11 mouse cellular contexts compared by ENCODE assay signal in the genomic region with DNA sequence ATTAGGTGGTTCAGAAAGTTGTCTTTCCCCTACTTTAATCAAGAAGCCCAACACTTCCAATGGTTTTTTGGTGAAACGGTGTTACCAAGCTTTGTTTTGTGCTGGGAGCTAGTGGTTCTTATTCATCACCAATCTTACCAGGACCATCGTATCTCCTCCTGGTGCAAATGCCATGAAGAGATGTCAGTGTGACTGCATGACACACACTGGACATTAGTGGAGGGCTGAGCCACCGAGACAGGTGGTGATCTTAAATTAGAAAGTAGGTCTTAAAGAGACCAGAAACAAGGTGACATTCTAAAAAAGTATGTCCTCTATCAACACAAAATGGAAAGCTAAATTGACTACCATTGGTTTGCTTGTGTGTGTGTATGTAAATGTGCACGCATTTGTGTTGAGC. TPM values are rescaled to one million over a fixed set of nuclear protein-coding genes. Genes with fewer than 3 reads are reported as not detected.
DNase-seq lines count a peak whose midpoint lies in the region; ATAC-seq and TF ChIP-seq lines count a peak whose summit lies in the region.
"Had no signal": no experiment of that assay in that cellular context is flagged by ENCODE, and none has a peak within 500 bp of the region (broad histone marks: within the 10 kb centered on the region; RNA-seq: fewer than 3 reads in every experiment).

No protein-coding gene starts in this region.

- no peak for TF ChIP-seq CTCF in midbrain, postnatal 0 days (IDR thresholded peaks at IDR 0.05)

- no peak overlapping the region for H3K9ac ChIP-seq in hindbrain, embryonic 12.5 days
- H3K9ac ChIP-seq in hindbrain, embryonic 15.5 days = no peak overlapping the region
- no peak overlapping the region for H3K9ac ChIP-seq in midbrain, postnatal 0 days (replicated peaks; ENCODE audit: low read length, poor library complexity, severe bottlenecking)

- peaks cover 8% of the 10 kb centered on the region for H3K4me1 ChIP-seq in hindbrain, embryonic 12.5 days
- H3K4me1 ChIP-seq in hindbrain, embryonic 10.5 days (replicated peaks) = peaks cover 26% of the 10 kb centered on the region
- peaks cover 19% of the 10 kb centered on the region for H3K4me1 ChIP-seq in hindbrain, embryonic 15.5 days (replicated peaks)
- H3K4me1 ChIP-seq in midbrain, postnatal 0 days (ENCODE audit: insufficient read depth, low read length) = peaks cover 7% of the 10 kb centered on the region; the same call in 1 of the 2 replicates

- no peaks in the 10 kb centered on the region for H3K36me3 ChIP-seq in hindbrain, embryonic 12.5 days
- H3K36me3 ChIP-seq in hindbrain, embryonic 10.5 days = no peaks in the 10 kb centered on the region
- H3K36me3 ChIP-seq in hindbrain, embryonic 15.5 days = no peaks in the 10 kb centered on the region
- no peaks in the 10 kb centered on the region for H3K36me3 ChIP-seq in midbrain, postnatal 0 days (ENCODE audit: insufficient read depth, low read length)
- H3K36me3 ChIP-seq: G1E had no signal

- WGBS in hindbrain, embryonic 12.5 days = 92% methylated on average over 4 of the region's 4 CpGs
- WGBS in hindbrain, embryonic 10.5 days = 92% methylated on average over 4 of the region's 4 CpGs
- WGBS in hindbrain, embryonic 15.5 days = 93% methylated on average over 4 of the region's 4 CpGs
- WGBS in midbrain, postnatal 0 days = 88% methylated on average over 4 of the region's 4 CpGs

- peak overlapping the region; percentile 68; the same call in 1 of the 2 replicates for H3K4me2 ChIP-seq in hindbrain, embryonic 12.5 days (replicated peaks)
- H3K4me2 ChIP-seq in hindbrain, embryonic 15.5 days = peak overlapping the region; percentile 81
- H3K4me2 ChIP-seq in midbrain, postnatal 0 days (ENCODE audit: low read depth, low read length, poor library complexity, severe bottlenecking) = peak overlapping the region; percentile 82

- peaks cover 7% of the 10 kb centered on the region for H3K27me3 ChIP-seq in hindbrain, embryonic 12.5 days
- H3K27me3 ChIP-seq in hindbrain, embryonic 10.5 days (ENCODE audit: insufficient read depth, poor library complexity, severe bottlenecking) = peaks cover 23% of the 10 kb centered on the region
- H3K27me3 ChIP-seq in hindbrain, embryonic 15.5 days = no peaks in the 10 kb centered on the region; the same call in 1 of the 2 replicates
- H3K27me3 ChIP-seq in midbrain, postnatal 0 days (ENCODE audit: insufficient read depth, low read length) = no peaks in the 10 kb centered on the region

- no peak overlapping the region for H3K27ac ChIP-seq in hindbrain, embryonic 12.5 days
- no peak overlapping the region for H3K27ac ChIP-seq in hindbrain, embryonic 10.5 days
- no peak overlapping the region for H3K27ac ChIP-seq in hindbrain, embryonic 15.5 days (replicated peaks)
- H3K27ac ChIP-seq in midbrain, postnatal 0 days (ENCODE audit: low read depth, low read length) = no peak overlapping the region
- H3K27ac ChIP-seq: heart, adult 2 months had no signal

- ATAC-seq in hindbrain, embryonic 12.5 days (ENCODE audit: low FRiP score) = no peak
- no peak for ATAC-seq in hindbrain, embryonic 15.5 days (ENCODE audit: low FRiP score, low read depth)
- ATAC-seq in midbrain, postnatal 0 days (ENCODE audit: low FRiP score) = no peak

- H3K9me3 ChIP-seq in hindbrain, embryonic 12.5 days (replicated peaks) = no peaks in the 10 kb centered on the region
- no peaks in the 10 kb centered on the region for H3K9me3 ChIP-seq in hindbrain, embryonic 10.5 days
- no peaks in the 10 kb centered on the region for H3K9me3 ChIP-seq in hindbrain, embryonic 15.5 days
- no peaks in the 10 kb centered on the region for H3K9me3 ChIP-seq in midbrain, postnatal 0 days (ENCODE audit: low read length)
- H3K9me3 ChIP-seq: G1E had no signal

- DNase-seq in hindbrain, embryonic 10.5 days (ENCODE audit: low spot score) = no peak
- peak; percentile 47 to 59 for DNase-seq in cerebellum, postnatal 25 days
- DNase-seq in midbrain, postnatal 0 days (ENCODE audit: low spot score) = no peak
- DNase-seq in kidney, adult 11 months = no peak
- no peak for DNase-seq in spleen, postnatal 4 days (ENCODE audit: low spot score in 2 of 2)
- DNase-seq: adrenal gland, adult 8-10 months; heart, adult 2 months; kidney, adult 9 months had no signal

- H3K4me3 ChIP-seq in hindbrain, embryonic 12.5 days = no peak overlapping the region
- no peak overlapping the region for H3K4me3 ChIP-seq in hindbrain, embryonic 10.5 days
- peak overlapping the region; percentile 89; the same call in 1 of the 2 replicates for H3K4me3 ChIP-seq in hindbrain, embryonic 15.5 days
- no peak overlapping the region for H3K4me3 ChIP-seq in midbrain, postnatal 0 days (ENCODE audit: low read depth, low read length)

RNA-seq across cellular contexts. Expression of a gene that starts 1.6 kb away (rescaled TPM):
- polyA plus RNA-seq in hindbrain, embryonic 12.5 days (2016; fragmentation: Nextera tagmentation; extraction: Ambion mirVana) = 17.7 and 19.5 TPM in 2 replicates
- 15.7 and 16.0 TPM in 2 replicates for polyA plus RNA-seq in hindbrain, embryonic 10.5 days (2016; fragmentation: Nextera tagmentation; extraction: Ambion mirVana)
- polyA plus RNA-seq in hindbrain, embryonic 15.5 days (2015; fragmentation: Nextera tagmentation; extraction: Ambion mirVana) = 27.4 and 30.1 TPM in 2 replicates
- total RNA-seq in midbrain, postnatal 0 days (2014; rRNA removed) = 29.1 and 31.6 TPM in 2 replicates
- 32.9 and 33.5 TPM in 2 replicates for polyA plus RNA-seq in midbrain, postnatal 0 days (2015; fragmentation: Nextera tagmentation; extraction: Ambion mirVana)
- polyA plus RNA-seq: G1E had no signal

RNA-seq across cellular contexts. Expression of a gene that starts 4.8 kb away (rescaled TPM):
- 1.2 and 1.4 TPM in 2 replicates for polyA plus RNA-seq in hindbrain, embryonic 12.5 days (2016; fragmentation: Nextera tagmentation; extraction: Ambion mirVana)
- polyA plus RNA-seq in hindbrain, embryonic 10.5 days (2016; fragmentation: Nextera tagmentation; extraction: Ambion mirVana) = 1.0 and 1.3 TPM in 2 replicates
- 3.1 and 4.9 TPM in 2 replicates for polyA plus RNA-seq in hindbrain, embryonic 15.5 days (2015; fragmentation: Nextera tagmentation; extraction: Ambion mirVana)
- 1.6 and 6.5 TPM in 2 replicates for total RNA-seq in midbrain, postnatal 0 days (2014; rRNA removed)
- polyA plus RNA-seq in midbrain, postnatal 0 days (2015; fragmentation: Nextera tagmentation; extraction: Ambion mirVana) = 2.7 and 3.5 TPM in 2 replicates
- polyA plus RNA-seq: G1E had no signal

Comparison
In these comparisons a context has a peak if more than half of its experiments do, and no peak if none do; other contexts are left out.
1. DNase-seq: peak in cerebellum, postnatal 25 days (2 of 2); none in hindbrain, embryonic 10.5 days (single experiment), midbrain, postnatal 0 days (single experiment), kidney, adult 11 months (single experiment) and spleen, postnatal 4 days (0 of 2).
2. Peak in every context shown above with its lines, with median percentiles within 50 percentile points of each other: H3K4me2 ChIP-seq.